Mouse (Mus musculus) spleen, adult 2 months (tissue): ENCODE measurements around the gene Fnbp1l.

Source experiments
- CTCF ChIP-seq: fragments of 200-500 bp; IDR thresholded peaks from 2 replicates; pipeline ENCODE4 v1.5.1; 2011; ENCODE audit warnings: mild to moderate bottlenecking, inconsistent platforms; ENCODE audit not compliant: insufficient read depth, insufficient read length, insufficient replicate concordance; ENCODE audit errors: extremely low read depth
- POLR2A ChIP-seq: fragments of 200-500 bp; IDR thresholded peaks from 2 replicates; pipeline ENCODE4 v1.6.1; 2011; ENCODE audit warnings: low read depth, low read length, inconsistent platforms

GRCm38 (mm10) chr3:122586918-122587641, 32.4 kb downstream of the Fnbp1l start:
- no peak for TF ChIP-seq CTCF
- no peak for TF ChIP-seq POLR2A
